Comparison of ENCODE assay signal across 10 mouse cellular contexts in genomic region chr13:104393427-104394356, GRCm38 (mm10).
DNase-seq lines count a peak whose midpoint lies in the region; ATAC-seq and TF ChIP-seq lines count a peak whose summit lies in the region.
"Had no signal": no experiment of that assay in that cellular context is flagged by ENCODE, and none has a peak within 500 bp of the region (broad histone marks: within the 10 kb centered on the region; RNA-seq: fewer than 3 reads in every experiment).

No protein-coding gene starts in this region.

- peak; percentile 5 to 29 for DNase-seq in heart, adult 2 months
- no peak for DNase-seq in neural tube, embryonic 10.5 days (ENCODE audit: extremely low spot score, low spot score)
- DNase-seq in gastrocnemius, postnatal 14 days: peak; percentile 13
- DNase-seq in skeletal muscle tissue, adult 2 months (ENCODE audit: low read depth, low spot score): peak; percentile 3
- no peak for DNase-seq in embryo, embryonic 9.5 days (ENCODE audit: extremely low spot score)
- DNase-seq: thymus, adult 2 months had no signal

- ATAC-seq in heart, embryonic 12.5 days (ENCODE audit: insufficient number of reproducible peaks, low FRiP score): no peak
- ATAC-seq in neural tube, embryonic 15.5 days (ENCODE audit: low FRiP score): peak; percentile 41; the same call in 1 of the 2 replicates
- no peak for ATAC-seq in CD4-positive, CD25-positive, alpha-beta regulatory T cell, adult 4 months

- H3K79me2 ChIP-seq in heart, adult 2 months (replicated peaks; ENCODE audit: control insufficient read depth, insufficient read depth, low read length): no peaks in the 10 kb centered on the region

- H3K4me2 ChIP-seq in heart, embryonic 12.5 days: no peak overlapping the region
- no peak overlapping the region for H3K4me2 ChIP-seq in neural tube, embryonic 15.5 days

- H3K4me3 ChIP-seq in heart, adult 2 months: no peak overlapping the region
- no peak overlapping the region for H3K4me3 ChIP-seq in heart, embryonic 12.5 days
- no peak overlapping the region for H3K4me3 ChIP-seq in neural tube, embryonic 15.5 days (replicated peaks)

- TF ChIP-seq POLR2A in heart, adult 2 months (IDR thresholded peaks at IDR 0.05; ENCODE audit: insufficient read depth, low read depth, low read length): no peak

- no peak for TF ChIP-seq CTCF in heart, adult 2 months (IDR thresholded peaks at IDR 0.05)

- no peaks in the 10 kb centered on the region for H3K27me3 ChIP-seq in heart, adult 2 months (ENCODE audit: control insufficient read depth, insufficient read depth, low read length)
- no peaks in the 10 kb centered on the region for H3K27me3 ChIP-seq in heart, embryonic 12.5 days (replicated peaks)
- no peaks in the 10 kb centered on the region for H3K27me3 ChIP-seq in neural tube, embryonic 15.5 days (replicated peaks)
- H3K27me3 ChIP-seq: CH12.LX had no signal

- H3K27ac ChIP-seq in heart, adult 2 months: no peak overlapping the region
- no peak overlapping the region for H3K27ac ChIP-seq in heart, embryonic 12.5 days (ENCODE audit: poor library complexity, severe bottlenecking)
- no peak overlapping the region for H3K27ac ChIP-seq in neural tube, embryonic 15.5 days (replicated peaks)

- no peaks in the 10 kb centered on the region for H3K9me3 ChIP-seq in heart, embryonic 12.5 days (replicated peaks)
- no peaks in the 10 kb centered on the region for H3K9me3 ChIP-seq in neural tube, embryonic 15.5 days (replicated peaks)

- WGBS in heart, adult 2 months: 81% methylated on average over 8 of the region's 8 CpGs
- WGBS in heart, embryonic 12.5 days: 86% methylated on average over 8 of the region's 8 CpGs
- 81% methylated on average over 8 of the region's 8 CpGs for WGBS in neural tube, embryonic 15.5 days

- no peak for TF ChIP-seq EP300 in heart, adult 2 months (IDR thresholded peaks at IDR 0.05; ENCODE audit: insufficient read depth, low read depth, low read length)

- H3K4me1 ChIP-seq in heart, adult 2 months (ENCODE audit: control insufficient read depth, insufficient read depth, low read length): no peaks in the 10 kb centered on the region; the same call in 1 of the 2 replicates
- H3K4me1 ChIP-seq in heart, embryonic 12.5 days (replicated peaks): no peaks in the 10 kb centered on the region
- no peaks in the 10 kb centered on the region for H3K4me1 ChIP-seq in neural tube, embryonic 15.5 days

- intact Hi-C loops in heart, adult 2 months (cut with DNase I): no loop called here
- intact Hi-C loops in gastrocnemius, postnatal 14 days (cut with DNase I; ENCODE audit: low total_unique reads): no loop called here

- H3K9ac ChIP-seq in heart, adult 2 months (ENCODE audit: low read depth, low read length): no peak overlapping the region
- H3K9ac ChIP-seq in heart, embryonic 12.5 days: no peak overlapping the region
- no peak overlapping the region for H3K9ac ChIP-seq in neural tube, embryonic 15.5 days (replicated peaks)

- H3K36me3 ChIP-seq in heart, adult 2 months (ENCODE audit: control insufficient read depth, insufficient read depth, low read length): no peaks in the 10 kb centered on the region
- H3K36me3 ChIP-seq in heart, embryonic 12.5 days: peaks cover 4% of the 10 kb centered on the region; the same call in 1 of the 2 replicates
- H3K36me3 ChIP-seq in neural tube, embryonic 15.5 days: no peaks in the 10 kb centered on the region

Comparison
In these comparisons a context has a peak if more than half of its experiments do, and no peak if none do; other contexts are left out.
1. DNase-seq: peak in heart, adult 2 months (2 of 2), gastrocnemius, postnatal 14 days (single experiment) and skeletal muscle tissue, adult 2 months (single experiment); none in neural tube, embryonic 10.5 days (single experiment) and embryo, embryonic 9.5 days (single experiment).